Mouse (Mus musculus) kidney, postnatal 25 days (tissue): ENCODE data around the gene Adam15.

Experiments used
- DNase-seq, 2 experiments: peaks; one replicate each; pipeline ENCODE4 v3.0.0; 2021; ENCODE audit warnings: mixed read lengths in 2 of 2

The Adam15 gene

DNA sequence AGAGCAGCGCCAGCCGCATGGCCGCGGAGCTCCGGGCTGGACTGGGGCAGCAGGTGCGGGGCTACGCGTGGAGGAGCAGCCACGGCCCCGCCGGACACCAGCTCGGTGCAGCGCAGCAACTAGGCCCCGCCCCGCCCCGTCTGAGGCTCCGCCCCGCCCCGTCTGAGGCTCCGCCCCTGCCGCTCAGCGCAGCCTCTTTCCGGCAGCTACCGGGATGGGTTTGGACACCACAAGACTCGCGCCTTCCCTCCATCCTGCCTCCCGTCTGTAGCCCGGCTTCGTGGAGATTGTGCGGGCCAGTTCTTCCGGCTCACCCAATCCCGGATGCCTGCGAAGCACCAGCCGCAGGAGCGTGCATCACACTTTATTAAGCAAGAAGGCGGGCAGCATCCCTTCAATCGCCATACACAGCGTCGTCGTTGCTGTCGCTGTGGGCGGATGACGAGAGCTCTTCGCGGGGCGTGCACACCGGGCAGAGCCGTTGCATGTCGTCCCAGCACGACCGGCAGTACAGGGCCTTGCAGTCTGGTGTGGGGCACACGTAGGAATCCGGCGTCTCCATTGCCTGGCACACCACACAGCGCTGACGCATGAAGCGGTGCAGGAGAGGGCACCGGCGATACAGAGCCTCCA is at the start of gene Adam15:
Adam15 (minus strand) TSS at position 128 of the 633 bp plus-strand sequence.
- peak; percentile 93 for DNase-seq

GRCm38 (mm10) chr3:89396654-89397005 is 46.8 kb upstream of the Adam15 start:
- DNase-seq: no peak

DNA sequence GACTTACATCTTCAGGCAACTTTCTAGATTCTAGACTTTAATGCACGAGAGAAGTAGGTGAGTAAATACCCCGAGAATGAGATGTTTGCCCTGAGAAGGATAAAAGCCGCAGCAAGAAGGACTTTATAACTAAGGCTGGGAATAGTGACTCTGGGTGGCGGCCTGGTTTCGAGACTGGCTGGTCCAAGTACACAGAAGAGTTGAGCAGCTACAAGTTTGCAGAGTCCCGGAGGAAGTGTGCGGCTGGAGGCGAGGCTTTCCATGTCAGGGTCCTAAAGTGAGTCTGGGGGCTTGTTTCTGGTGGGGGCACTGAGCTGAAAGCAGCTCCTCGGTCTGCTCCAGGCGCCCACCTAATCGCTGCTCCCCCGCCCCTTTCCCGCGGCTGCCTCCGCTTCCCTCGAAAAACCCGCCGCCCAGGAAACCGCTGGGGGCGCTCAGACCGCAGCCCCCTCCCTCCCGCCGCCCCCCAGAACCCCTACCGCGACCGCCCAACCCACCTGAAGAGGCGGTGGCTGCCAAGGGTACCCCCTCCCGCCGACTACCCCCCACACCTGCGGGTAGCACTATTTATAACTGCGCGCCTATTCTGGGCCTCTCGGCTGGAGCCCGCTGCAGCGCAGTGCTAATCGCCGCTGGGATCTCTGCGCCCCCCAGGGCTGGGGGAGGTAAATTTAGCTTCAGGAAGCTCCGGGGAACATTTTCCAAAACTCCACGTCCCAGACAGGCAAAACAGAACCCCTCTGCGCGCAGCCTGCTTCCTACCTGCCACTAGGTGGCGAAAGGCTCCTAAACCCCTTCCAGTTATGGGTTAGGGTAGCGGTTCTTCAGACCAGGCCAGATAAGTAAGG is 46.2 kb upstream of the Adam15 start:
- peak; percentile 81 to 83 for DNase-seq

DNA sequence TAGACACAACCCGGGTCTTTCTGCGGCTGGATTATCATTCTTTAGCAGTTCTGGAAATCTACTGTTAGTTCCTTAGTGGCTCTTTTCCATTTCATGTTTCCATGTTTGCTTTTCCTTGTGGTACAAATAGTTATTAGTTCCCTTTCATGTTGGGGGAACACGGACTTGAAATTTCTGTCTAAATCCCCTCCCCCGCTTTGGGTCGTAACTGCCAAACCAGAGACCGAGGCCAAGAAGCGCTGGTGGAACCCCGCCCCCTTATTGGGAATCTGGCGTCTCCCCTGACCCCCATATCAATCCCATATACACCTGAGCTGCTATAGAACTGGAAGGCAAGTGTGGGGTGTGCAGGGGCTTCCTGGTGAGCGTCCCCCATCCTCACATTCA is 45.6 kb upstream of the Adam15 start:
- DNase-seq: peak in 1 of 2 experiments; percentile 47

DNA sequence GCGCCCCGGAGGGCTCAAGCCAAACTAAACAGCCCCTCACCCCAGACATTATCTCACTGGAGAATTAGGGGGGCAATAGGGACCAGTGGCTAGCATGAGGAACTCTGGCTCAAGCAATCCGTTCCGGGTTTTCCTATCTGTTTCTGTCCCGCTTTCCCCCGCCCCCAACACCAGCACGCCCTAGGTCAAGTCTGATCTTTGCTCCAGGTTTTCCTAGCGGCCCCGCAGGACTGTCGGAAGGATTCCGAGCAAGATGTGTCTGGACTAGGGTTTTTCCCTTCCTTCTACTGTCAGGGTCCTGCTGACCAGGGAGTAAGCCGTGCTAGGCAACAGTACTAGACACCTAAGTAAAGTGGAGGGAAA is 45.1 kb upstream of the Adam15 start:
- DNase-seq: peak; percentile 93 to 96

- peak; percentile 90 to 97 for DNase-seq
These were observed 44.5 kb upstream of the Adam15 start, which contains the start of gene Zbtb7b for GRCm38 (mm10) chr3:89394006-89394893. Gene Zbtb7b (minus strand): TSS chr3:89394776.

DNA sequence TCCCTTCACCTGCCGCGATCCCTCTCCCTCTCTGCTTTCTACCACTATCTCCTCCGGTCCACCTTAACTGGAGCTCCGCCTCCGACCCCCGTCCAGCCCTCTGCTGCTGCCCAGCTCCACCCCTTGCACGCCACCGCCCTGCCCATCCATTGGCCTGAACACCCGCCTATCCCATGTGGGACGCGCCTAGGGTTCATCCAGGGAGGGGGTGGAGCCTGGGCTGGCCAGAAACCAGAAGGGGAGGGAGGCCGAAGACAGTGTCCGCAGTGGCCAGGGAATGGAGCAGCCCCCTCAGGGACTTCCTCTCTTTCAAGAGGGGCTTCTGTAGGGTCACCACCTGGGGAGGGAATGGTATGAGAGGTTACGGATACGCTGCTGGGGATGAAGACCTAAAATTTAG is 43.8 kb upstream of the Adam15 start:
- DNase-seq: peak; percentile 99 to 100

- DNase-seq: peak; percentile 61 to 88
These were observed 43.1 kb upstream of the Adam15 start for GRCm38 (mm10) chr3:89392871-89393311.

DNA sequence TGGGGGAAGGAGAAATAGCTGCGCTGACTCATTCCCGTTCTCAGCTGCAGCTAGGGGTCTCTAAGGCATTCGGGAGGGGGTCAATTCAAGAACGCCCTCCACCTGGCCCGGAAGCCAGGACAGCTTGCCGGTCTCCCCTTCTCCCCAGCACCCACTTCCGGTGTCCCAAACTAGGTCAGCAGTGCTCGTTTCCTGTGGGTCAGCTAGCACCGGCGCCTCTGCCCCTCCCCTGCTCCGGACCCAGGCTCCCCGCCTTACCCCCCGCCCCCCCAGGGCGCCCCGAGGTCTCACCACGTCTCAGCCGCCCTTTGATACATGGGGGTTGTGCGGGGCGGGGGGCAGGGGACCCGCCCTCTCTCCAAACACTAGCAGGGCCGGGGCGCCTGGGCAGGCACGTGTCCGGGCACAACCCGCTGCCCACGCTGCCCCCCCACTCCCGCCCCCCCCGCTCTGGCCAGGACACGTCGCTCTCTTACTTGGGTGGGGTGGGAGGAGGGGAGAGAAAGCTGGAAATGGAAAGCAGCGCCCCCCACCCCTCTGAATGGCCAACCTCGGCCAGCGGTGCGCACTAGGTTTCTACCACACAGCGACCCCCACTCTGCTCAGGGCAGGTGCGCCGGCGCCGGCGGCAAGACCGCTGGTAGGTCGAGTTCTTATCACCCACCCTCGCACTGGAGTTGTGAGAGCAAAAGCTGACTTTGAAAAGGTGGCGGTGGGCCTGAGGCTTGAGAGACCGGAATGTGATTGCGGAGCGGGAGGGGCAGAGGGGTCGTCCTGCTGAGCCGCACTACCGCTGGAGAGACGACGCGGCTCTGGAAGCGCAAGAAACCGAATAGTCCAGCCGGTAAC is 42.1 kb upstream of the Adam15 start:
- peak; percentile 71 to 90 for DNase-seq

DNA sequence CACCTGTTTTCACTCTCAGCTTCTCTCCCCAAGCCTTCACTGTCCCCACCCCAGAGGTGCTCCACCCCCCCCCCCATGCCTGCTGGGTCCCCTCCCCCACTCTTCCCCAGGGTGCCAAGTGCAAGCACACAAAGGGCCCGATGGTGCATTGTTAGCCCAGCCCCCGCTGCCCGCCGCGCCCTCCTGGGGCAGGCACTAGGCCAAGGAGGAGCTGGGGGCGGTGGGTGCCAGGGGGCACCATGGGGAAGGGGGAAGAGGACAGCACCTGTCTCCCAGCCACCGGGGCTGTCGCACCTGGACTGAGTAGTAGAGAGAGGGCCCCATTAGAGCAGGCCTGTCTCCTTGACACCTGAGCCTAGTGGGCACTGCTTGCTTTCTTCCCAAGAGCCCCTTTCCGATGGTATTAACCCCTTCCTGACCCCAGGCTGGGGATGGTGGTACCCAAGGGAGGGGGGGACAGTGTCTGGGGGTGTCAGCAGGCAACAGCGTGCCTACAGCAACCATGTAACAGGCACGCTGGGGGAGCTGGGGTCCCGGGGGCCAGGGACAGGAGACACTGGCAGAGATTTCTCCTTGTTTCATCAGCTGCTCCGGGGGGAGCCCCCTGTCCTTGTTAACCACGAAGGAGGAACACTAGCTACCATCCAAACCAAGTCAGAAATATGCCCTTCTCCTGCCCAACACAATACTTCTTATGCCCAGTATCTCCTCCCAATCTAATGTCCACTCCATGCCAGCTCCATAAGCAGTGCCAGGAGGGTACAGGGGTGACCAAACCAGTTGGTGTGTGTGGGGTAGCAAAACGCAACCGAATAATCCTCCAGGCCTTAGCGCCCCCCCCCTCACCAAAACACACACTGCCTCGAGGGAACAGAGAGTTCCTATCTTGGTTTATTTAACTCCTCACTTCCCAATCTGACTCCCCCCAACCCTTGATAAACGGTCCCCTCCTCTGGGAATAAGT is 41.2 kb upstream of the Adam15 start:
- peak in 1 of 2 experiments; percentile 64 for DNase-seq

- DNase-seq: peak in 1 of 2 experiments; percentile 62
These were observed 40.3 kb upstream of the Adam15 start for GRCm38 (mm10) chr3:89390111-89390515.

DNA sequence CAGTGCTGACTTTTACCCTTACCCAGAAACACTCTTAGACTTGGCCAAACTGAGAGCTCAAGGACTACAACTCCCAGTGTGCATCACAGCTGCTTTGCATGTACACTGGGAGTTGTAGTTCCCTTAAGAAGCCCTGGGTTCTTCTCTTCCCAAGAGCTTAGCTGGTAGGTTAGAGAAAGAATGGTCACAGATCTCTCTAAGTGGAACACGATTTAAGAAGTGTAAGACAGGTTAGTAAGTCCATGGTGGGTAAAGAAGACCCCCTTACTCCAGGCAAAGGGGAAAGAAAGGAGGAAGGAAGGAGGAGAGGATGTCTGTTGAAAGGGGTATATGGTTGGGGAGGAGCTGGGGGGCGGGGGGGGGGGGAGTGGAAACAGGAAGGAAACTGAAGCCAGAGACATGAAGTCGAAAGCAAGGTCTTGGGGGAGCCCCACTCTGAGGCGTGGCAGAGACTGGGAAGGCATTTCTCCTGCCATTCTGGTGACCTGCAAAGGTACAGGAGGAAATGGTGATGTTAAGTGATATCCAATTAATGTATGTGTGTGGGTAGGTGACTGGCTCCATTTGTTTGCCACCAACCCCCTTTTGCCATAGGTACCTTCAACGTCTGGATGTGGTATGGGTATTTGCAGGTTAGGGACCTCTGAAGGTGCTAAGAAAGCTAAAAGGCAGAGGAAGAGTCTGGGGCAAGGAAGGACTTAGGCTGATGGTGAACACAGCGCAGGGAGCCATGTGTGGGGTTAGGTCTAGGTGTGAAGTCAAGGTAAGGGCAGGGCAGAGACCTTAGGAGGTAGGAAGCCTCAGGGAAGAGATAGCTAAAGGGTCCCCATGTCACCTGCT is 39.3 kb upstream of the Adam15 start:
- peak in 1 of 2 experiments; percentile 39 for DNase-seq

DNA sequence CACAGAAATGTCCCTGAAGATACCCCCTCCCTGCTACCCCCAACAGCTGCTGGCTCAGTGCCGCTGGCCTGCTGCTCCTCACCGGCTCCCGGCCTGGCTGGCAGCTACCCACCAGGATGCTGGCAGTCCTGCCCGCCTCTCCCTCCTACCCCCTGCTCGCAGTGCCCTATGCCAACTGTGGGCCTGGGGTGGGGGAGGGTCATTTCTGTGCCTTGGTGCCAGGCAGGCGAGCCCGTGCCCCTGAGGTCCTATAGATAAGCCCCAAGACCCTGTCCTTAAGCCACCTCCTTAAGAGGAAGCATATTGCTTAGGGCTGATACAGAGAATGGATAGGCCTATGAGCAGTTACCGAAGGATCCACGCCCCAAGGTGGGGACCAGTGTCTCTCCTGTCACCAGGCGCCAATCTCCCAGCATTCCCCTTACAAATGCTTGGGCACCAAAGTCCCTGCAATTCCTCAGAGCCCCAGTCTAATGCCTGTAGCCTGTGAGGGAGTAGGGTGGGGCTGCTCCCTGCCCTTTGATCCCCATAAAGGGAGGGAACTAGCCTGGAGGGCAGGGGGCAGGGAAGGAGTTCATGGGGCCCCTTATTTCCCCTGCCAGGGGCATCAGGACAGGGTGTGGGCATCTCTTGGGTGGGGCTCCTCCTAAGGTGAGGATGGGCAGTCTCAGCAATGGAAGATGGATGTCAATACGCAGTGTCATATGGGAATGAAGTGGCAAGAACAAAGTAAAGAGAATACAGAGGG is 38.5 kb upstream of the Adam15 start:
- DNase-seq: peak; percentile 61 to 88

- peak in 1 of 2 experiments; percentile 62 for DNase-seq
These were observed 37.8 kb upstream of the Adam15 start for GRCm38 (mm10) chr3:89387632-89388031.

- DNase-seq: peak in 1 of 2 experiments; percentile 62
These were observed 36.9 kb upstream of the Adam15 start for GRCm38 (mm10) chr3:89386438-89387420.

GRCm38 (mm10) chr3:89385451-89385850 is 35.7 kb upstream of the Adam15 start:
- peak in 1 of 2 experiments; percentile 41 for DNase-seq

- DNase-seq: peak in 1 of 2 experiments; percentile 45
These were observed 34.7 kb upstream of the Adam15 start for GRCm38 (mm10) chr3:89384331-89385076.
